Mouse (Mus musculus) left cerebral cortex, adult 9 months (tissue): ENCODE data around the gene Lrrc4.

Source experiments
- DNase-seq, 2 experiments: peaks; one replicate each; pipeline ENCODE4 v3.0.0; 2022; ENCODE audit warnings: low spot score in 2 of 2

Lrrc4 gene

GRCm38 (mm10) chr6:28831011-28831853 is at the start of gene Lrrc4:
Gene Lrrc4 (minus strand): TSS chr6:28831747.
- no peak for DNase-seq

GRCm38 (mm10) chr6:28880909-28881308 is 49.4 kb upstream of the Lrrc4 start:
- DNase-seq: no peak

- no peak for DNase-seq
These were observed 47.8 kb upstream of the Lrrc4 start for GRCm38 (mm10) chr6:28879315-28879714.

- peak; percentile 30 to 35 for DNase-seq
These were observed 46.6 kb upstream of the Lrrc4 start for GRCm38 (mm10) chr6:28877945-28878666.

- no peak for DNase-seq
These were observed 44.9 kb upstream of the Lrrc4 start for GRCm38 (mm10) chr6:28876492-28876891.

GRCm38 (mm10) chr6:28875333-28875732 is 43.8 kb upstream of the Lrrc4 start:
- DNase-seq: no peak

GRCm38 (mm10) chr6:28874759-28875158 is 43.2 kb upstream of the Lrrc4 start:
- DNase-seq: no peak

- DNase-seq: no peak
These were observed 42.5 kb upstream of the Lrrc4 start for GRCm38 (mm10) chr6:28874053-28874452.

- no peak for DNase-seq
These were observed 40.9 kb upstream of the Lrrc4 start for GRCm38 (mm10) chr6:28872421-28872795.

- peak in 1 of 2 experiments; percentile 32 for DNase-seq
These were observed 40.3 kb upstream of the Lrrc4 start for GRCm38 (mm10) chr6:28871725-28872420.

GRCm38 (mm10) chr6:28867516-28868251 is 36.1 kb upstream of the Lrrc4 start:
- DNase-seq: no peak

- no peak for DNase-seq
These were observed 34.7 kb upstream of the Lrrc4 start for GRCm38 (mm10) chr6:28866206-28866605.

- DNase-seq: no peak
These were observed 33.6 kb upstream of the Lrrc4 start for GRCm38 (mm10) chr6:28865112-28865511.

GRCm38 (mm10) chr6:28864684-28865083 is 33.1 kb upstream of the Lrrc4 start:
- peak in 1 of 2 experiments; percentile 41 for DNase-seq

GRCm38 (mm10) chr6:28862304-28862703 is 30.8 kb upstream of the Lrrc4 start:
- DNase-seq: no peak

- no peak for DNase-seq
These were observed 29.4 kb upstream of the Lrrc4 start for GRCm38 (mm10) chr6:28860922-28861321.

- no peak for DNase-seq
These were observed 28.9 kb upstream of the Lrrc4 start for GRCm38 (mm10) chr6:28860450-28860849.

GRCm38 (mm10) chr6:28859094-28859493 is 27.5 kb upstream of the Lrrc4 start:
- no peak for DNase-seq

GRCm38 (mm10) chr6:28857198-28858180 is 25.9 kb upstream of the Lrrc4 start:
- DNase-seq: no peak

GRCm38 (mm10) chr6:28856789-28857188 is 25.2 kb upstream of the Lrrc4 start:
- no peak for DNase-seq
